Mouse (Mus musculus) gastrocnemius, postnatal 36 days (tissue): ENCODE measurements around the gene Lcmt2. TPM values are rescaled to one million over a fixed set of nuclear protein-coding genes. Genes with fewer than 3 reads are reported as not detected.

ENCODE experiments used
- DNase-seq, 2 experiments: peaks; one replicate each; pipeline ENCODE4 v3.0.0; 2022
- intact Hi-C: fragments of 180-260 bp; cut with DNase I; formaldehyde crosslinking; loops from one replicate; pipeline ENCODE4 v1.15.1; 2025
- long read RNA-seq, 2 experiments: library from polyadenylated mRNA; stranded (forward); transcript quantifications; one replicate each; pipeline ENCODE4 v2.0.0; 2021
- total RNA-seq, 2 experiments: library from RNA; stranded (reverse); gene quantifications; 2 replicates each; pipeline ENCODE4 v1.2.3; 2021

Gene Lcmt2
- 1 to 10 TPM; 2.7 to 4.1 TPM for total RNA-seq
- long read RNA-seq, experiment 1, partial matches to known transcripts = 0 of 3 reads
- long read RNA-seq, experiment 1, other reads (novel, unspliced or antisense) = 1 of 3 reads
- long read RNA-seq, experiment 2, transcript Lcmt2-202 (1 exons, 3,056 nt) = major isoform, 9 of 9 reads
- long read RNA-seq, experiment 2, partial matches to known transcripts = 0 of 9 reads
- long read RNA-seq, experiment 2, other reads (novel, unspliced or antisense) = 0 of 9 reads

DNA sequence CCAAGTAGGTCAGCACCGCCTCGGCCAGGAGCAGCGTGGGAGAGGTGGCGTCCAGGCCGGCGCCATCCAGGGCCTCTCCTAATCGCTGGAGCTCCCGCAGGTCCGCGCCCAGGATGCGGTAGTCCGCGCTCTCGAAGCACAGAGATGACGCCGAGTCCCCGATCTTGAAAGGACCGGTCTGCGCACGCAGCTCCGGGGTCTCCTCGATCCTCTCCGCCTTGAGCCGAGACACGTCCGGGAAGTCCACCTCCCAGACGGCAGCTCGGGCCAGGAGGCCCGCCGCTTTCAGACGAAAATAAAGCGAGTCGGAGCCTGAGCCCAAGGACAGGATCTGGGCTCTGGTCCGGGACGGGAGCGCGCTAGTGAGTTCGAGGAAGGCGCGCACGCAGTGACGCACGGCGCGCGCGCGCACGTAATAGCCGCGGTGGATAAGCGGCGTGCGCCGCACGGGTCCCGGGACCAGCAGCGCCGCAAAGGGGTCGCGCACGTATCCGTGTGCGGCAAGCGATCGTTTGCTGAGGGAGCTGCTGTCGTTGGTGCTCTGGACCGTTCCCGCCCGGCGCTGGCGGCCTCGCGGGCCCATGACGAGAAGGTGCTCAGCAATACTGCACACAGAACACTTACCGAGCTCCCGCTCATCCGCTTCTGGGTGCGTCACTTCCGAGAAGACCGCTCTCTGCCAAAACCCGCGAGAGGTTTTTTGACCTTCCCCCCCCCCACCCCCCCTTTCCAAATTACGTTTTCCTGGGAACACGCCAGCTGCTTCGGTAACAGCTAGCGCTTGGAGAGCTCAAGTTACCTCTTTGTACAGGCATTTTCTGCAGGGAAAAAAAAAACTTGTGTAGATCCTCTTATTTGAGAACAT is at the start of gene Lcmt2, which contains the start of gene Adal:
Gene Lcmt2, minus strand, starts transcription at position 636 of the 865 bp plus-strand sequence.
Gene Adal, plus strand, starts transcription at position 411 of the 865 bp plus-strand sequence.
- intact Hi-C loops = no loop called here
- DNase-seq = peak; percentile 82 to 95

GRCm38 (mm10) chr2:121188530-121188929 is 48.1 kb upstream of the Lcmt2 start:
- intact Hi-C loops = loop anchor here (10.0 kb wide), 1 partner anchor 216 kb away; no protein-coding TSS in a partner anchor

GRCm38 (mm10) chr2:121184142-121184541 is 43.7 kb upstream of the Lcmt2 start:
- intact Hi-C loops = loop anchor here (10.0 kb wide), 1 partner anchor 221 kb away; no protein-coding TSS in a partner anchor
- DNase-seq = no peak

More at GRCm38 (mm10) chr2:121188530-121188929, 48.1 kb upstream of the Lcmt2 start:
- DNase-seq = no peak

- no peak for DNase-seq
- intact Hi-C loops = loop anchor here (10.0 kb wide), 1 partner anchor 221 kb away; no protein-coding TSS in a partner anchor
Observed at GRCm38 (mm10) chr2:121183431-121183830, 43.0 kb upstream of the Lcmt2 start.

DNA sequence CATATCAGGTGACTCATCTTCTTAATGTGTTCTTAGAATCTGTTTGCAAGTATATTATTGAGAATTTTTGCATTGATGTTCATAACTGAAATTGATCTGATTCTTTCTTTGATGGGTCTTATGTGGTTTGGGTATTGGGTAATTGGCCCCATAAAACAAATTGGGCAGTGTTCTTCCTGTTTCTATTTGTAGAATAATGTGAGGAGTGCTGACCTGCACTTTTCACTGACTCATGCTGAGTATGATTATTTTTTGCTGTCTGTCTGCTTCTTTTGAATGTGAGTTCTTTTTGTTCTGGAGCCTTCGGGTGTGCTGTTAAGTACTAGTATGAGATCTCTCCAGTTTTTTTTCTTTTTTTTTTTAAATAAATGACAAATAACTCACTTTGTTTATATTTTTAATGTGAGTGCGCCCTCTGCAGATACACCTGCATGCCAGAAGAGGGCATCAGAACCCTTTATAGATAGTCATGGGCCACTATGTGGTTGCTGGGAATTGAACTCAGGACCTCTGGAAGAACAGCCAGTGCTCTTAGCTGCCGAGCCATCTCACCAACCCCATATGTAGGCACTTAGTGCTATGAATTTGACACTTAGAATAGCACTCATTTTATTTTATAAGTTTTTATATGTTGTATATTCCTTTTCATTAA is 38.5 kb upstream of the Lcmt2 start:
- intact Hi-C loops = no loop called here

GRCm38 (mm10) chr2:121170980-121171742 is 30.7 kb upstream of the Lcmt2 start, which contains the start of gene Zscan29:
Gene Zscan29 (minus strand): TSS chr2:121171125.
- intact Hi-C loops = no loop called here
- peak; percentile 86 for DNase-seq

More for the DNA sequence above, 38.5 kb upstream of the Lcmt2 start:
- DNase-seq = no peak

DNA sequence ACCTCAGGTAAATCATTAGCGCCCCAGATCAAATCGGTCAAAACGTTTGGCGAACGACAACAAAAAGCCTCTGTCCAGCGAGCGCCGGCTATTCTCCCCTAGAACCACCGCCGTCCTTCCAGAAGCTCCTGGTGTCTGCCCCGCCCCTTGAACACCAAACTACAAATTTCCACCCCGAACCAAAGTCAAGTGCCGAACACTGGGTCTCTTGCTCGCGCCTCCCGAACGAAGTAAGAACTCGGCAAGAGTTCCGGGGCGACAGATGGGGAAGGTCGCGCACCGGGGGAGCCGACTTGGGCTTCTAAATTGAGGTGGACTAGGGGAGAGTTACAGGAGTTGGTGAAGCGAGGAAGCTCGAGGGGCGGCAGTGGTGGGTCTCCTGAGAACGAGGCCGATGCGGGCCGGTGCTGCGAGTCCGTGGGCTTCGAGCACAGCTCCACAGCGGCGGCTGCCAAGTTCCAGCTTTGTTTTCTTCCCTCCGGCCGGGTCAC is 30.1 kb upstream of the Lcmt2 start, which contains the start of gene Tubgcp4:
Gene Tubgcp4, plus strand, starts transcription at position 174 of the 491 bp plus-strand sequence.
- peak in 1 of 2 experiments; percentile 7 for DNase-seq
- intact Hi-C loops = no loop called here

DNA sequence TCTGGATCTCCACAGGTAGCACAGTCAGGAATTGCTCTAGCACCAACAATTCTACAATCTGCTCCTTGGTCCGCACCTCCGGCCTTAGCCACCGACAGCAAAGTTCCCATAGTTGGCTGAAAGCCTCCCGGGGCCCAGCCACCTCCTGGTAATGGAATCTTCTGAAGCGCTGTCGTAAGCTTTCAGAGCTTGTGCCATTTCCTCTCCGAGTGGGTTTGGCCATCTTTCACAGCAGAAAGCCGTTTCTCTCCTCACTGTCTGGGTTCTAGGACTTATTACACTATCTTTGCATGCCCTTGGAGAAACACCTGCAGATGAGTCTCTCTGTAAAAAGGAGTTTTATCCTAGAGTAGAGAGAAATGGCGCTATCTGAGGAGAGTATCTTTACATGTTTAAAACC is 29.4 kb upstream of the Lcmt2 start:
- DNase-seq = no peak
- intact Hi-C loops = no loop called here

- intact Hi-C loops = no loop called here
- DNase-seq = no peak
Observed at GRCm38 (mm10) chr2:121169173-121169572, 28.7 kb upstream of the Lcmt2 start.

DNA sequence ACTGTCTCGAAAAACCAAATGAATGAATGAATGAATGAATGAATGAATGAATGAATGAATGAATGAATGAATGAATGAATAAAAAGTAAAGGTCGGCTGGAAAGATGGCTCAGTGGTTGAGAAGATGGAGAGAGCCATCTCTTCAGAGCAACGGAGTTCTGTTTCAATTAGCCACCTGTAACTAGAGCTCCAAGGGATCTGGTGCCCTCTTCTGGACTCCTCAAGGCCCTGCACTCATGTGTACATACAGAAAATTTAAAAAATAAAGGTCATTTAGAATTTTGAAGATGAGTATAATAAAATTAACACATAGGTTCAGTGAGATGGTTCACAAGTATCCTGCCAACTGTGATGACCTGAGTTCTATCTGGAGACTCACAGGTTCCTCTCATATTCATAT is 12.6 kb upstream of the Lcmt2 start:
- intact Hi-C loops = no loop called here
- DNase-seq = no peak

GRCm38 (mm10) chr2:121149679-121150078 is 9.2 kb upstream of the Lcmt2 start:
- intact Hi-C loops = no loop called here
- DNase-seq = no peak

- no peak for DNase-seq
- intact Hi-C loops = no loop called here
Observed at GRCm38 (mm10) chr2:121142415-121142814, 2.0 kb upstream of the Lcmt2 start.

GRCm38 (mm10) chr2:121141216-121142035 is 973 bp upstream of the Lcmt2 start:
- intact Hi-C loops = no loop called here
- no peak for DNase-seq

DNA sequence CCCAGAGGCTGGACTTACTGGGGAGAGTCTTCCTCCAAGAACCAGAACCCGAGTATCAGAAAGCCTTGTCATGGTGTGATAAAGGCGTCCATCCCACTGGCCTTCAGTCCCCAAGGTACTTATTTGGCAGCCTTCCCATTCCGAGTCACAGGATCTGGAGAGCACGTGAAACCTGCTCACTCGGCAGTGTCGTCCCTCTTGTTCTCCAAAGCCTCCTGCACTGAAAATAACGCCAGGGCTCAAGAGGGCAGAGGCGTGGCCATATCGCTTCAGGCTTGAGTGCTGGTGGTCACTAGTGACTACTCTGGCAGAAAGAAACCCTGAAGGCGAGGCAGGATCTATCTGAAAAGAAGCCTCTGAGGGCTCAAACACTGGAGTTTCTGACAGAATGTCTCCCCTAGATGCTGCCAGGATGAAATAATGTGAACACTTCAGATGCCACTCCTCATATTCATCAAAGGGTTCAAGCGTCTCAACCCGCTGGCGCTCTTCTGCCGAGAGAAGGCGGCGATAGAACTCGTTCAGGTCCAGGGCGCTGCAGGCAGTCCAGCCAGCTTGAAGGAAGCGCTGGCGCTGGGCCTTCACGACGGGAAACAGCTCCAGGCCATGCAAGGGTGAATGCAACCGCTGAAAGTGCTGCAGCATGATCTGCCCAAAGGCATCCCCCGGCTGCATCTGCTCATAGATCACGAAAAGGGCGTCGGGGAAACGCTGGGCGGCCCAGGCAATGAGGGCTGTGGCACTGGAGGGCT is 1.0 kb downstream of the Lcmt2 start:
- DNase-seq = peak in 1 of 2 experiments; percentile 14
- intact Hi-C loops = no loop called here

DNA sequence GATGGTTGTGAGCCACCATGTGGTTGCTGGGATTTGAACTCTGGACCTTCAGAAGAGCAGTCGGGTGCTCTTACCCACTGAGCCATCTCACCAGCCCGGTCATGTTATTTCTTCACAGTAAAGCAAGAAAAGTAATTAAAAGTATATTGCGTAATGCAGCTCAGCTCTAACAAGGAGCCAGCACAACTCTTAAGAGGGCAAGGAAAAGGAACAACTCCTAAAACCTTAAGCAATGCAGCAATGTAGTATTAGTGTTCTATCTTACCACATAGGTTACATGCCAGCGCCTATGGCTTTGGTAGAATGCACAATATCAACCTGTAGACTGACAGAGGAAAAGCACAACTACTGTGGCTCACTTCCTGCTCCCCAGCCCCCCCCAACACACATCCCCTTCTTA is 3.1 kb downstream of the Lcmt2 start:
- intact Hi-C loops = no loop called here
- no peak for DNase-seq

- no peak for DNase-seq
- intact Hi-C loops = no loop called here
Observed at GRCm38 (mm10) chr2:121132822-121133221, 7.6 kb downstream of the Lcmt2 start.

- intact Hi-C loops = no loop called here
Observed at GRCm38 (mm10) chr2:121128865-121129620, 11.4 kb downstream of the Lcmt2 start.

More at GRCm38 (mm10) chr2:121128865-121129620, 11.4 kb downstream of the Lcmt2 start:
- no peak for DNase-seq
